Mouse (Mus musculus) heart, postnatal 0 days (tissue): ENCODE measurements around the gene Cfap43.

Experiments
- CTCF ChIP-seq: IDR thresholded peaks from 2 replicates; pipeline ENCODE4 v1.5.1; 2016; ENCODE audit warnings: antibody characterized with exemption, control low read depth, low read depth
- EP300 ChIP-seq: IDR thresholded peaks from 2 replicates; pipeline ENCODE4 v1.6.1; 2016; ENCODE audit warnings: antibody characterized with exemption, low read depth

DNA sequence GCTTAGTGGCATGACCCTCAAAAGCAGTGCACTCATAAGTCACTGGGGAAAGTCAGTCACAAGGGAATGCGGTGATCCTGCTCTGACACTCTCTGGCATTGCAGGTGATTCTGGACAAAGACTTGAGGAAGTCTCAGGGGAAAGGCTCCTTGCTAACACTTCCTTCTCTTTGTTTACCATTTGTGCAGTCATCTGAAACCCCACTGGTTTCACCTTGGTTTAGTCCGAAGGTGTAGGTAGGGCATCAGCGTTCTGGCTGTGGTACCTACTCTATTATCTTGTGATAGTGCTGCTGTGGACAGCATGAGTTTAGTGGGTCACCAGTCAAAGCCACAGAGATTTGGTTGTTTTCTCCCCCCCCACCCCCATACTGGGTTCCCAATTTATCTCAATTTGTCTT lies 69.4 kb downstream of the Cfap43 start:
- TF ChIP-seq CTCF (no peak), EP300 (no peak)
